Mouse (Mus musculus) gastrocnemius, adult 2 months (tissue): ENCODE results near the gene Ndufv3. TPM values are rescaled to one million over a fixed set of nuclear protein-coding genes. Genes with fewer than 3 reads are reported as not detected.

Experiments used
- DNase-seq: peaks from one replicate; pipeline ENCODE4 v3.0.0; 2022
- H3K27ac ChIP-seq: fragments of 200-600 bp; 2 replicates; pipeline ENCODE4 v1.8.1; 2022; ENCODE audit warnings: mild to moderate bottlenecking
- H3K4me3 ChIP-seq: fragments of 200-600 bp; 2 replicates; pipeline ENCODE4 v1.8.1; 2022; ENCODE audit warnings: mild to moderate bottlenecking, moderate library complexity
- CTCF ChIP-seq: fragments of 200-600 bp; IDR thresholded peaks from 2 replicates; pipeline ENCODE4 v1.8.1; 2022; ENCODE audit warnings: antibody characterized with exemption, mild to moderate bottlenecking, moderate library complexity
- intact Hi-C: fragments of 180-260 bp; cut with DNase I; formaldehyde crosslinking; loops from one replicate; pipeline ENCODE4 v1.15.1; 2025
- total RNA-seq, 2 experiments: library from RNA; stranded (reverse); gene quantifications; 2 replicates each; pipeline ENCODE4 v1.2.3; 2021

The Ndufv3 gene
- total RNA-seq, 2 experiments from 2014 or later: 451 to 524 TPM

- H3K4me3 ChIP-seq: no peak overlapping the region
- intact Hi-C loops: no loop called here
- no peak overlapping the region for H3K27ac ChIP-seq
- no peak for TF ChIP-seq CTCF
- DNase-seq: no peak
Measured at GRCm38 (mm10) chr17:31499725-31500124, 20.2 kb upstream of the Ndufv3 start.

- H3K27ac ChIP-seq: no peak overlapping the region
- no peak overlapping the region for H3K4me3 ChIP-seq
- intact Hi-C loops: no loop called here
- TF ChIP-seq CTCF: no peak
- DNase-seq: no peak
Measured at GRCm38 (mm10) chr17:31500416-31500815, 19.5 kb upstream of the Ndufv3 start.

- 0 out of 2 replicates have a peak, but pooled peaks have one; percentile 7 for TF ChIP-seq CTCF
Measured at GRCm38 (mm10) chr17:31500908-31501307, 19.0 kb upstream of the Ndufv3 start.

GRCm38 (mm10) chr17:31502261-31502927 is 17.5 kb upstream of the Ndufv3 start:
- intact Hi-C loops: no loop called here
- Histone ChIP-seq H3K4me3 (no peak overlapping the region), H3K27ac (no peak overlapping the region)
- no peak for DNase-seq
- no peak for TF ChIP-seq CTCF

More at GRCm38 (mm10) chr17:31500908-31501307, 19.0 kb upstream of the Ndufv3 start:
- intact Hi-C loops: no loop called here
- Histone ChIP-seq H3K27ac (no peak overlapping the region), H3K4me3 (no peak overlapping the region)
- DNase-seq: no peak

GRCm38 (mm10) chr17:31503337-31503736 is 16.6 kb upstream of the Ndufv3 start:
- intact Hi-C loops: no loop called here
- Histone ChIP-seq H3K4me3 (no peak overlapping the region), H3K27ac (no peak overlapping the region)
- no peak for DNase-seq
- TF ChIP-seq CTCF: no peak

GRCm38 (mm10) chr17:31503936-31504335 is 16.0 kb upstream of the Ndufv3 start:
- no peak overlapping the region for H3K4me3 ChIP-seq
- DNase-seq: no peak
- H3K27ac ChIP-seq: no peak overlapping the region
- intact Hi-C loops: no loop called here
- TF ChIP-seq CTCF: no peak

- intact Hi-C loops: no loop called here
- H3K27ac ChIP-seq: no peak overlapping the region
- H3K4me3 ChIP-seq: no peak overlapping the region
- DNase-seq: no peak
- TF ChIP-seq CTCF: no peak
Measured at GRCm38 (mm10) chr17:31505013-31505412, 14.9 kb upstream of the Ndufv3 start.

GRCm38 (mm10) chr17:31506282-31506681 is 13.6 kb upstream of the Ndufv3 start:
- no peak for DNase-seq
- no peak for TF ChIP-seq CTCF
- Histone ChIP-seq H3K4me3 (no peak overlapping the region), H3K27ac (no peak overlapping the region)
- intact Hi-C loops: no loop called here

GRCm38 (mm10) chr17:31510944-31511343 is 9.0 kb upstream of the Ndufv3 start:
- no peak overlapping the region; the same call in 1 of the 2 replicates for H3K27ac ChIP-seq
- intact Hi-C loops: loop anchor here (5.0 kb wide), 1 partner anchor 151 kb away; no protein-coding TSS in a partner anchor
- peak overlapping the region; percentile 80 for H3K4me3 ChIP-seq
- TF ChIP-seq CTCF: no peak
- DNase-seq: no peak

- TF ChIP-seq CTCF: no peak
- DNase-seq: peak; percentile 92
- intact Hi-C loops: loop anchor here (2.0 to 5.0 kb wide), 2 partner anchors 53 to 150 kb away; partner anchors contain the start of gene Pknox1
- H3K4me3 ChIP-seq: peak overlapping the region; percentile 80
- H3K27ac ChIP-seq: peak overlapping the region; percentile 97
Measured at GRCm38 (mm10) chr17:31511792-31512495, 8.0 kb upstream of the Ndufv3 start.

- Histone ChIP-seq H3K4me3 (peak overlapping the region; percentile 80), H3K27ac (peak overlapping the region; percentile 97)
- no peak for DNase-seq
- no peak for TF ChIP-seq CTCF
- intact Hi-C loops: loop anchor here (2.0 to 5.0 kb wide), 2 partner anchors 52 to 150 kb away; partner anchors contain the start of gene Pknox1
Measured at GRCm38 (mm10) chr17:31512593-31512992, 7.3 kb upstream of the Ndufv3 start.

GRCm38 (mm10) chr17:31514696-31515095 is 5.2 kb upstream of the Ndufv3 start:
- DNase-seq: no peak
- intact Hi-C loops: loop anchor here (5.0 kb wide), 1 partner anchor 148 kb away; no protein-coding TSS in a partner anchor
- H3K27ac ChIP-seq: no peak overlapping the region
- no peak for TF ChIP-seq CTCF
- no peak overlapping the region for H3K4me3 ChIP-seq

- no peak for DNase-seq
- intact Hi-C loops: no loop called here
- H3K27ac ChIP-seq: peak overlapping the region; percentile 97
- TF ChIP-seq CTCF: no peak; the same call in 1 of the 2 replicates
- peak overlapping the region; percentile 89 for H3K4me3 ChIP-seq
Measured at GRCm38 (mm10) chr17:31519344-31519945, 470 bp upstream of the Ndufv3 start.
